Mouse (Mus musculus): Measurements from ENCODE around the gene Rnf222. TPM values are rescaled to one million over a fixed set of nuclear protein-coding genes. Genes with fewer than 3 reads are reported as not detected.

Rnf222 gene
- polyA plus RNA-seq, 1 experiment from 2014 or later, result 0.04 TPM

- WGBS, result 53% methylated on average over 4 of the region's 4 CpGs
- Histone ChIP-seq H3K9me3 (ENCODE audit: control insufficient read depth, low read length) (no peaks in the 10 kb centered on the region), H3K36me3 (ENCODE audit: control insufficient read depth, insufficient read depth, low read length) (no peaks in the 10 kb centered on the region), H3K9ac (ENCODE audit: low read length) (no peak overlapping the region), H3K27ac (ENCODE audit: low read depth, low read length) (no peak overlapping the region), H3K4me3 (ENCODE audit: low read depth, low read length) (no peak overlapping the region), H3K4me1 (ENCODE audit: control insufficient read depth, insufficient read depth, low read length) (no peaks in the 10 kb centered on the region), H3K4me2 (no peak overlapping the region), H3K27me3 (ENCODE audit: control insufficient read depth, insufficient read depth, low read length) (no peaks in the 10 kb centered on the region)
- peak; percentile 86 for DNase-seq (ENCODE audit: low spot score, missing footprints)
- no peak for ATAC-seq (ENCODE audit: low FRiP score)
These were observed 8.8 kb downstream of the Rnf222 start for GRCm38 (mm10) chr11:68897120-68897519.

DNA sequence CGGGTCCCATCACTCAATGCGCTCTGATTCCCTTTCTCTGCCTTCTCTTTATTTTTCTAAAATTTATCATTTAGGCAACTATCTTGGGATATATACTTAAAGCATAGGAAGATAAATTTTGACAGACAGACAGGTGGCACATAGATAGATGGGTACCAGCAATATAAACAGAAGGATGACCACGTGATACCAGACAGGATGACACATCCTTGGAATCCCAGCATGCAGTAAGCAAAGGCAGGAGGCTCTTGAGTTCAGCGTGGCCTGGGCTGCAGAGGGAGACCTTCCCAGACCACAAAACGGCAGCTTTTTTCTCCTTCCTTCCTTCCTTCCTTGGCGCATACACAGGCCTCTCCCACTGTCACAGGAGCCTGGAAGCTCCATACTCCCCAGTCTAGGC is 9.5 kb downstream of the Rnf222 start:
- Histone ChIP-seq H3K9me3 (ENCODE audit: control insufficient read depth, low read length) (no peaks in the 10 kb centered on the region), H3K27me3 (ENCODE audit: control insufficient read depth, insufficient read depth, low read length) (no peaks in the 10 kb centered on the region), H3K4me1 (ENCODE audit: control insufficient read depth, insufficient read depth, low read length) (peaks cover 6% of the 10 kb centered on the region), H3K4me3 (ENCODE audit: low read depth, low read length) (no peak overlapping the region), H3K4me2 (no peak overlapping the region), H3K27ac (ENCODE audit: low read depth, low read length) (no peak overlapping the region), H3K36me3 (ENCODE audit: control insufficient read depth, insufficient read depth, low read length) (no peaks in the 10 kb centered on the region), H3K9ac (ENCODE audit: low read length) (no peak overlapping the region)
- 76% methylated on average over 6 of the region's 6 CpGs for WGBS
- ATAC-seq (ENCODE audit: low FRiP score) (no peak), DNase-seq (ENCODE audit: low spot score, missing footprints) (no peak)

GRCm38 (mm10) chr11:68898790-68899189 is 10.4 kb downstream of the Rnf222 start:
- no peak for ATAC-seq (ENCODE audit: low FRiP score)
- WGBS, result 94% methylated on average over 6 of the region's 6 CpGs

GRCm38 (mm10) chr11:68899815-68900214 is 11.5 kb downstream of the Rnf222 start:
- H3K36me3 ChIP-seq (ENCODE audit: control insufficient read depth, insufficient read depth, low read length), result peaks cover 14% of the 10 kb centered on the region
- H3K4me2 ChIP-seq, result no peak overlapping the region
- peak; percentile 14 for DNase-seq (ENCODE audit: low spot score, missing footprints)
- H3K27ac ChIP-seq (ENCODE audit: low read depth, low read length), result no peak overlapping the region
- ATAC-seq (ENCODE audit: low FRiP score), result no peak
- 90% methylated on average over 8 of the region's 8 CpGs for WGBS
- H3K4me3 ChIP-seq (ENCODE audit: low read depth, low read length), result no peak overlapping the region
- H3K9ac ChIP-seq (ENCODE audit: low read length), result no peak overlapping the region
- no peaks in the 10 kb centered on the region for H3K27me3 ChIP-seq (ENCODE audit: control insufficient read depth, insufficient read depth, low read length)
- H3K4me1 ChIP-seq (ENCODE audit: control insufficient read depth, insufficient read depth, low read length), result peaks cover 8% of the 10 kb centered on the region
- no peaks in the 10 kb centered on the region for H3K9me3 ChIP-seq (ENCODE audit: control insufficient read depth, low read length)

More at GRCm38 (mm10) chr11:68898790-68899189, 10.4 kb downstream of the Rnf222 start:
- Histone ChIP-seq H3K9me3 (ENCODE audit: control insufficient read depth, low read length) (no peaks in the 10 kb centered on the region), H3K4me2 (no peak overlapping the region), H3K9ac (ENCODE audit: low read length) (no peak overlapping the region), H3K27ac (ENCODE audit: low read depth, low read length) (no peak overlapping the region), H3K36me3 (ENCODE audit: control insufficient read depth, insufficient read depth, low read length) (peaks cover 9% of the 10 kb centered on the region), H3K4me1 (ENCODE audit: control insufficient read depth, insufficient read depth, low read length) (peaks cover 8% of the 10 kb centered on the region), H3K27me3 (ENCODE audit: control insufficient read depth, insufficient read depth, low read length) (no peaks in the 10 kb centered on the region), H3K4me3 (ENCODE audit: low read depth, low read length) (no peak overlapping the region)
- DNase-seq (ENCODE audit: low spot score, missing footprints), result peak; percentile 33

DNA sequence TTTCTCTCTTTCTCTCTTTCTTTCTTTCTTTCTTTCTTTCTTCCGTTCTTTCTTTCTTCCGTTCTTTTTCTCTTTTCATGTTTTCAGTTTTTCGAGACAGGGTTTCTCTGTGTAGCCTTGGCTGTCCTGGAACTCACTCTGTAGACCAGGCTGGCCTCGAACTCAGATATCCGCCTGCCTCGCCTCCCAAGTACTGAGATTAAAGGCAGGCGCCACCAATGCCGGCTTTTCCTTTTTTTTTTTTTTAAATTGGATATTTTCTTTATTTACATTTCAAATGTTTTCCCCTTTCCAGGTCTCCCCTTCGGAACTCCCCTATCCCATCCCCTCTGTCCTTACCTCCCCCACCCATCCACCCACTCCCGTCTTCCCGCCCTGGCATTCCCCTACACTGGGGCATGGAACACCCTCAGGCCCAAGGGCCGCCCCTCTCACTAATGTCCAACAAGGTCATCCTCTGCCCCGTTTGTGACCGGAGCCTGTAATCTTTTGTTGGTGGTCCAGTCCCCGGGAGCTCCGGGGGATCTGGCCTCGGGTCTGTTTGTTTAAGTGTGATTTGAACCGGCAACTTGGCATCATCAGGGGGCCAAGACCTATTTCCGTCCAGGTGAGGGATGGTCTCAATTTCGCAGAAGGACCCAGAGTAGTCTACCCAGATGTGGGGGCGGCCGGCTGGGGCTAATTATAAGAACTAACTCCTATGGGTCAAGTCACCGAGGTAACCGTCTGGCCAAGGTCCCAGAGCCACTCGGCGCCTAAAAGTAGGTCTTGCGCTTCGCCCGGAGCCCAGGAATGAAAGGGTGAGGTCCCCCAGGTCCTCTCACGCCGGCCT is 12.4 kb downstream of the Rnf222 start:
- Histone ChIP-seq H3K27me3 (ENCODE audit: control insufficient read depth, insufficient read depth, low read length) (no peaks in the 10 kb centered on the region), H3K4me3 (ENCODE audit: low read depth, low read length) (peak overlapping the region; percentile 63), H3K9me3 (ENCODE audit: control insufficient read depth, low read length) (no peaks in the 10 kb centered on the region), H3K36me3 (ENCODE audit: control insufficient read depth, insufficient read depth, low read length) (peaks cover 22% of the 10 kb centered on the region), H3K4me2 (peak overlapping the region; percentile 49), H3K27ac (ENCODE audit: low read depth, low read length) (no peak overlapping the region), H3K4me1 (ENCODE audit: control insufficient read depth, insufficient read depth, low read length) (peaks cover 8% of the 10 kb centered on the region), H3K9ac (ENCODE audit: low read length) (peak overlapping the region; percentile 60)
- WGBS, result 24% methylated on average over 31 of the region's 31 CpGs
- peak; percentile 8 for DNase-seq (ENCODE audit: low spot score, missing footprints)
- peak; percentile 53 for ATAC-seq (ENCODE audit: low FRiP score)

DNA sequence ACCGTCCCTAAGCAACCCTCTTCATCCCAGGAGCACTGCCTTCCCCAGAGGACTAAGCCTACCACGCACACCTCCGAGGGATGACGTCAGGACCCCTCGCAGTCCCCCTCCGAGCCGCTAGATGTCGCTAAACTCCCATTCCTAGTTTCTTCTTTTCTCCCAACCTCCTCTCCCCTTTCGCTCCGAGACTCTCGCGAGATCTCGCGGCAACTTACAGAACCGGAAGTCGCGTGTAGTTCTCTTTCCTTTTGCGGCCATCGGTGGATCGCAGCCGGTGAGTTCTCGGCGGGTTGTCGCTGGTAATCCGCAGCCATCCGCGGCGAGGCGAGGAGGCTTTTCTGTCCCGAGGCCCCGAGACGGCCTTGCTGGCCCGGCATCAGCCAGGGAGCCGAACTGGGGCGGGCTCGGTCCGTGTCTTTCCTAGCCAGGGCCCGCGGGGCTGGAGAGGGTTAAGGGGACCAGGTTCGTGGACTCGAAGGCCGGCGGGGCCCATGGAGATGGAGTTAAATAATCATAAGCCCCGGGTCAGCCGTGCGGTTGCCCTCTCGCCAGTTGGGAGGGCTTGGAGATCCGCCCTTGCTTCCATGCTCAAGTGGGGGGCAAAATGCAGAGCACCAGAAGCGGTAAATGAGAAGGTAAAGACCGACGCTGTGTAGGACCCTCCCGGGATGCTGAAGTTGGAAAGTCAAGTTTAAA is 13.1 kb downstream of the Rnf222 start, which contains the start of gene Rpl26:
TSS of gene Rpl26 (plus strand) at position 233 of the 696 bp plus-strand sequence.
- peaks cover 24% of the 10 kb centered on the region for H3K36me3 ChIP-seq (ENCODE audit: control insufficient read depth, insufficient read depth, low read length)
- H3K4me1 ChIP-seq (ENCODE audit: control insufficient read depth, insufficient read depth, low read length), result peaks cover 8% of the 10 kb centered on the region
- no peaks in the 10 kb centered on the region for H3K9me3 ChIP-seq (ENCODE audit: control insufficient read depth, low read length)
- DNase-seq (ENCODE audit: low spot score, missing footprints), result peak; percentile 100
- peak within 1 kb of the TSS; percentile 78 for H3K4me2 ChIP-seq
- H3K9ac ChIP-seq (ENCODE audit: low read length), result peak within 1 kb of the TSS; percentile 97
- H3K27ac ChIP-seq (ENCODE audit: low read depth, low read length), result peak within 1 kb of the TSS; percentile 84
- H3K4me3 ChIP-seq (ENCODE audit: low read depth, low read length), result peak within 1 kb of the TSS; percentile 63
- H3K27me3 ChIP-seq (ENCODE audit: control insufficient read depth, insufficient read depth, low read length), result no peaks in the 10 kb centered on the region
- ATAC-seq (ENCODE audit: low FRiP score), result peak; percentile 92
- WGBS, result under 1% methylated on average over 52 of the region's 52 CpGs

GRCm38 (mm10) chr11:68902047-68902364 is 13.7 kb downstream of the Rnf222 start:
- WGBS, result 3% methylated on average over 10 of the region's 10 CpGs
- Histone ChIP-seq H3K36me3 (ENCODE audit: control insufficient read depth, insufficient read depth, low read length) (peaks cover 24% of the 10 kb centered on the region), H3K9ac (ENCODE audit: low read length) (peak overlapping the region; percentile 97), H3K4me2 (peak overlapping the region; percentile 78), H3K27me3 (ENCODE audit: control insufficient read depth, insufficient read depth, low read length) (no peaks in the 10 kb centered on the region), H3K4me3 (ENCODE audit: low read depth, low read length) (peak overlapping the region; percentile 63), H3K4me1 (ENCODE audit: control insufficient read depth, insufficient read depth, low read length) (peaks cover 8% of the 10 kb centered on the region), H3K9me3 (ENCODE audit: control insufficient read depth, low read length) (no peaks in the 10 kb centered on the region), H3K27ac (ENCODE audit: low read depth, low read length) (peak overlapping the region; percentile 84; the same call in 1 of the 2 replicates)
- ATAC-seq (ENCODE audit: low FRiP score), result no peak
- no peak for DNase-seq (ENCODE audit: low spot score, missing footprints)

DNA sequence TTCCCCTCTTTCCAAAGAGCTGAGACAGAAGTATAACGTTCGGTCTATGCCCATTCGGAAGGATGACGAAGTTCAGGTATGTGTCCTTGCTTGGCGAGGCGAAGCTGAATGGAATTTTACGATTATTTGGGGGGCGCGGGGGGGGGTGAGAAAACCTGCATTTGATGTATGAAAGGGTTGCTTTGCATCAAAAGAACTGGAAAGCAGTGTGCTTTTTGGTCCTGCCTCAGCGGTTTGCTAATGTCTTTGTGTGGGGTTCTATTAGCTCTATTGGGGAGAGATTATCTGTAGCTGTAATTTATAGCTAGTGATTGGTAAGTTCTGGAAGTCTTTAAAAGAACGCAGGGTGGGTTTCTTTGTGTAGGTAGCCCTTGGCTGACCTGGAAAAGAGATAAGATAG is 14.0 kb downstream of the Rnf222 start:
- H3K27ac ChIP-seq (ENCODE audit: low read depth, low read length), result no peak overlapping the region
- no peaks in the 10 kb centered on the region for H3K27me3 ChIP-seq (ENCODE audit: control insufficient read depth, insufficient read depth, low read length)
- ATAC-seq (ENCODE audit: low FRiP score) (no peak), DNase-seq (ENCODE audit: low spot score, missing footprints) (peak; percentile 81)
- peaks cover 24% of the 10 kb centered on the region for H3K36me3 ChIP-seq (ENCODE audit: control insufficient read depth, insufficient read depth, low read length)
- peak overlapping the region; percentile 97 for H3K9ac ChIP-seq (ENCODE audit: low read length)
- H3K4me2 ChIP-seq, result peak overlapping the region; percentile 78
- no peaks in the 10 kb centered on the region for H3K9me3 ChIP-seq (ENCODE audit: control insufficient read depth, low read length)
- peaks cover 8% of the 10 kb centered on the region for H3K4me1 ChIP-seq (ENCODE audit: control insufficient read depth, insufficient read depth, low read length)
- 5% methylated on average over 11 of the region's 11 CpGs for WGBS
- H3K4me3 ChIP-seq (ENCODE audit: low read depth, low read length), result peak overlapping the region; percentile 63

GRCm38 (mm10) chr11:68902823-68903222 is 14.5 kb downstream of the Rnf222 start:
- H3K4me3 ChIP-seq (ENCODE audit: low read depth, low read length), result peak overlapping the region; percentile 63
- H3K27ac ChIP-seq (ENCODE audit: low read depth, low read length), result no peak overlapping the region
- ATAC-seq (ENCODE audit: low FRiP score) (no peak), DNase-seq (ENCODE audit: low spot score, missing footprints) (peak; percentile 68)
- H3K4me1 ChIP-seq (ENCODE audit: control insufficient read depth, insufficient read depth, low read length), result peaks cover 8% of the 10 kb centered on the region
- peak overlapping the region; percentile 78 for H3K4me2 ChIP-seq
- no peaks in the 10 kb centered on the region for H3K9me3 ChIP-seq (ENCODE audit: control insufficient read depth, low read length)
- 86% methylated on average over 5 of the region's 5 CpGs for WGBS
- peak overlapping the region; percentile 97 for H3K9ac ChIP-seq (ENCODE audit: low read length)
- H3K27me3 ChIP-seq (ENCODE audit: control insufficient read depth, insufficient read depth, low read length), result no peaks in the 10 kb centered on the region
- H3K36me3 ChIP-seq (ENCODE audit: control insufficient read depth, insufficient read depth, low read length), result peaks cover 24% of the 10 kb centered on the region

Measured in midbrain, embryonic 11.5 days (tissue).